Mouse (Mus musculus): ENCODE data around the gene Ttc36. TPM values are rescaled to one million over a fixed set of nuclear protein-coding genes. Genes with fewer than 3 reads are reported as not detected.

Ttc36 gene
- not detected in 2 replicates for polyA plus RNA-seq (2021; fragmentation: Nextera tagmentation)
- long read RNA-seq, experiment 1, partial matches to known transcripts = 1 of 1 reads
- long read RNA-seq, experiment 1, other reads (novel, unspliced or antisense) = 0 of 1 reads
- long read RNA-seq, experiment 2 = 0 reads

DNA sequence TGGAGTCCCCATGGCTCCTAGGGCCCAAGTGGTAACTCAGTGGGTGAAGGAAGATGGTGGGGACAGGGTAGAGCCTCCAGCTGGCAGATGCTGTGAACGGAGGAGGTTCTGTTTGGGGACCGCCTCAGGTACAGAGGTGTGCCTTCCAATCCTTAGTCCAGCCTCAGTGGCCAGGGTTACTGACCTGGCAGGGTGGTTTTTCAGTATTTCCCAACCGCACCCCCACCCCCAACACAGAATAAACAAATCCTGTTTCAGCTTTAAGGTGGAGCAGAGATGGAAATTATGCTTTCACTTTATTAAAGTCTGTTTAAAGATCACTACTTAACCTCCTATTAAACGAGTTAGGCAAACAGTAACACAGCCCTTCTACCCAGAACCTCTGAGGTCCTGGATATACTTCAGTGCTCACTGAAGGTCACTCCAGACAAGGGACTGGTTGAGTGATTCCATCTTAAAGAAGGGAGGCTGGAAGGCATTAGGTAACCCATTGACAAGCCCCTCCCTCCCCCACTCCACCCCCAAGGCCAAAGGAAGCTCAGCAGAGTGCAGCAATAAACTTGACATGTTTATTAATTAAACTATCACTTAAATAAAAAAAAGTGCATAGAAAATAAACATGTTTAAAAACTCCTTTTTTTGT lies at the start of gene Ttc36:
Gene Ttc36 (minus strand): TSS at position 265 of the 643 bp plus-strand sequence.

DNA sequence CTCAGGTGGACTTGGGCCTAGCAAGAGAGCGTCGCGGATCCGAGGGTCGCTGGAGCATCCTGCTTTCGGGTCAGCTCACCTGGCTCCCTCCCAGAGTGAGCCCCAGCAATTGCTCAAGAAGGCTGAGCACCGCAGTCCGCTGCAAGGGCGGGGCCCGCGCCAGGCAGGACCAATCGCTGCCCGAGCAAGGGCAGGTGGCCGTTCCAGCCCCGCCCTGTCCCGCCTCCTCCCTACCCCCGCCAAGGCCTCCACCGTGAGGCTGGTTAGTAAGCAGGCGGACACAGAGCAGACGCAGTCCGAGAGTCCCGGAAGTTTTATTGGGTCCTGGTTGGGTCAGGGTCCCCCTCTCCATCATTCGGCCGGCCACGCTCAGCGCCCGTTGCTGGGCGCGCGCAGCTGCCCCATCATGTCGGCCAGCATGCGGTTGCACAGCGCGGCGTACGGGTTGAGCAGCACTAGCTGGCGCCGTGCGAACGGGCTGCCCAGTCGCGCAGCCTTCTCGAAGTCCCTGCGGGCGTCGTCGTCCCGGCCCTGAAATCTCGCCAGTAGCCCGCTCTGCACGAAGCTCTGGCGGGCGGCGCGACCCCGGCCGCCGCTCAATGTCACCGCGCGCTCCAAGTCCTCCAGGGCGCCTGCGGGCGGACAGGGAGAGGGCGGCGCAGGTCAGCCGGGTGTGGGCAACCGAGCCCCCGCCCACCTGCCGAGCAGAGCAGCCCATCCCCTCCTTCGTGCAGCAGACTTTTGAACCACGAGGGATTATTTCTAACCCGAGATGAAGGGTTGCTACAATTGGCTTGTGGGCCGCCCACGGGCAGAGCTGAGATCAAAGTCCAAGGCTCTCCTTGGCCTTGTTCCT lies 3.5 kb downstream of the Ttc36 start, which contains the start of gene Tmem25:
Gene Tmem25 (minus strand): TSS at position 206 of the 856 bp plus-strand sequence.

GRCm38 (mm10) chr9:44767101-44768028 lies 35.5 kb downstream of the Ttc36 start, which contains the start of the genes Arcn1 and Ift46:
Arcn1 (minus strand) TSS chr9:44767845.
Ift46 (plus strand) TSS chr9:44767908.

Other genes starting within 250 kb of the Ttc36 start
- not detected in 2 replicates for gene Cxcr5, start 241.2 kb downstream of the Ttc36 start, polyA plus RNA-seq (2021; fragmentation: Nextera tagmentation)
- gene Ddx6, start 198.2 kb downstream of the Ttc36 start, polyA plus RNA-seq (2021; fragmentation: Nextera tagmentation) = 18.4 and 20.2 TPM in 2 replicates
- gene Treh, start 129.8 kb downstream of the Ttc36 start, polyA plus RNA-seq (2021; fragmentation: Nextera tagmentation) = not detected in 2 replicates
- 9.2 and 10.1 TPM in 2 replicates for gene Phldb1, start 67.9 kb downstream of the Ttc36 start, polyA plus RNA-seq (2021; fragmentation: Nextera tagmentation)
- gene Arcn1, start 35.2 kb downstream of the Ttc36 start, polyA plus RNA-seq (2021; fragmentation: Nextera tagmentation) = 41.7 and 45.5 TPM in 2 replicates
- 60.9 and 65.4 TPM in 2 replicates for gene Ift46, start 35.2 kb downstream of the Ttc36 start, polyA plus RNA-seq (2021; fragmentation: Nextera tagmentation)
- 50.8 and 62.4 TPM in 2 replicates for gene Tmem25, start 3.8 kb downstream of the Ttc36 start, polyA plus RNA-seq (2021; fragmentation: Nextera tagmentation)
- 4.4 and 4.8 TPM in 2 replicates for gene Kmt2a, start 78.2 kb upstream of the Ttc36 start, polyA plus RNA-seq (2021; fragmentation: Nextera tagmentation)
- gene Atp5l, start 117.7 kb upstream of the Ttc36 start, polyA plus RNA-seq (2021; fragmentation: Nextera tagmentation) = 1,476 and 1,758 TPM in 2 replicates
- 42.6 and 43.5 TPM in 2 replicates for gene Ube4a, start 162.5 kb upstream of the Ttc36 start, polyA plus RNA-seq (2021; fragmentation: Nextera tagmentation)
- 0.24 and 0.44 TPM in 2 replicates for gene Cd3g, start 177.4 kb upstream of the Ttc36 start, polyA plus RNA-seq (2021; fragmentation: Nextera tagmentation)
- 0.24 and 0.25 TPM in 2 replicates for gene Cd3d, start 178.7 kb upstream of the Ttc36 start, polyA plus RNA-seq (2021; fragmentation: Nextera tagmentation)
- 0.15 TPM in 1 of 2 replicates, not detected in the other for gene Cd3e, start 206.6 kb upstream of the Ttc36 start, polyA plus RNA-seq (2021; fragmentation: Nextera tagmentation)
- gene Mpzl2, start 236.7 kb upstream of the Ttc36 start, polyA plus RNA-seq (2021; fragmentation: Nextera tagmentation) = 0.23 and 0.65 TPM in 2 replicates

All from layer of hippocampus, adult 6 months (tissue).